Mouse (Mus musculus) telencephalon, adult 2 months (tissue): ENCODE results near the gene Entr1.
A peak's percentile ranks its signal among the peaks of the same experiment; 100 is the strongest.

Experiments
- DNase-seq: peaks from one replicate; pipeline ENCODE4 v3.0.0-alpha.2; 2011; ENCODE audit warnings: low read depth, low spot score

The Entr1 gene

GRCm38 (mm10) chr2:26348241-26348640 lies 40.9 kb downstream of the Entr1 start:
- DNase-seq, result no peak

- no peak for DNase-seq
Observed at GRCm38 (mm10) chr2:26342609-26343490, 46.3 kb downstream of the Entr1 start.

- DNase-seq, result peak; percentile 90
Observed at GRCm38 (mm10) chr2:26342044-26342443, 47.1 kb downstream of the Entr1 start.

DNA sequence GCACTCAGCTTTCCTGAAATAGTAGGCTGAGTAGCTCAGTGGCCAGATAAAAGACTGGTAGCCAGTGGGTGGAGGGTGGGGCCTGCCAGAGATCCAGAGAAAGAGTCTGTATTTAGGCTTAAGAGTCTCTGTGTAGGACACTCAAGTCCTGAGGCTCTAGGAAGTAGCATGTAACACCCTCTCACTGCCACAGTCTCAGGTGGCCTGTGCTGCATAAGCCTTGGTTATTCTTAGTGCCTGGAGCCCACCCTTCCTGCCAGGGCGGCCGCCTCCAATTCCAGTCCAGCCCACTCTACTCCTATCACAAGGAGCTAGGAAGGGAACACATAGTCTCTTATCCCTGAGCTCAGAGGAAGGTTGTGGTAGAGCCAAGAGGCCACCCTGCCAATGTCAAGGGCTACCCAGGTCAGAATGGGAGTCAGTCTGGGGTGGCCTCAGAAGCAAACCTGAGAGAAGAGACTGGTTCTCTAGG lies 47.6 kb downstream of the Entr1 start:
- no peak for DNase-seq

GRCm38 (mm10) chr2:26339204-26339551 lies 49.9 kb downstream of the Entr1 start:
- no peak for DNase-seq

- no peak for DNase-seq
Observed at GRCm38 (mm10) chr2:26338302-26339203, 50.6 kb downstream of the Entr1 start.
